Mouse (Mus musculus): ENCODE measurements at regions not wholly inside any gene's neighbourhood (a gene's known extent, or its start where the extent isn't known, plus 50 kb on each side); places are given as distances from the start of the nearest gene placed in this dataset.
A peak's percentile ranks its signal among the peaks of the same experiment; 100 is the strongest.

- no peaks in the 10 kb centered on the region for H3K36me3 ChIP-seq (ENCODE audit: insufficient read depth)
- no peak for TF ChIP-seq CTCF (IDR thresholded peaks at IDR 0.05; ENCODE audit: low read depth)
- H3K4me1 ChIP-seq (ENCODE audit: insufficient read depth): peaks cover 30% of the 10 kb centered on the region
- no peak overlapping the region for H3K27ac ChIP-seq (ENCODE audit: low read depth, low read length)
- no peak overlapping the region for H3K4me3 ChIP-seq (ENCODE audit: low read depth, low read length)
- DNase-seq (no peak), ATAC-seq (no peak)
- H3K27me3 ChIP-seq (ENCODE audit: insufficient read depth, low read length): no peaks in the 10 kb centered on the region
- WGBS: 34% methylated on average over 4 of the region's 4 CpGs
- H3K9me3 ChIP-seq (ENCODE audit: low read length): no peaks in the 10 kb centered on the region
- H3K9ac ChIP-seq: no peak overlapping the region
- H3K4me2 ChIP-seq (ENCODE audit: low read depth): no peak overlapping the region
Observed at GRCm38 (mm10) chr13:28790381-28790780, 163.1 kb downstream of the Sox4 start.

- WGBS: 20% methylated on average over 3 of the region's 3 CpGs
- Histone ChIP-seq H3K27ac (ENCODE audit: low read depth, low read length) (0 out of 2 replicates have a peak overlapping the region, but pooled peaks have one; percentile 50), H3K4me1 (ENCODE audit: insufficient read depth) (peaks cover 15% of the 10 kb centered on the region; the same call in 1 of the 2 replicates), H3K4me2 (ENCODE audit: low read depth) (no peak overlapping the region), H3K36me3 (ENCODE audit: insufficient read depth) (no peaks in the 10 kb centered on the region), H3K27me3 (ENCODE audit: insufficient read depth, low read length) (no peaks in the 10 kb centered on the region), H3K9ac (no peak overlapping the region), H3K4me3 (ENCODE audit: low read depth, low read length) (no peak overlapping the region), H3K9me3 (ENCODE audit: low read length) (no peaks in the 10 kb centered on the region)
- no peak for TF ChIP-seq CTCF (IDR thresholded peaks at IDR 0.05; ENCODE audit: low read depth)
- DNase-seq: no peak
- no peak for ATAC-seq
Observed at GRCm38 (mm10) chr13:28787331-28787643, 166.2 kb downstream of the Sox4 start.

GRCm38 (mm10) chr13:28786629-28787330 lies 166.7 kb downstream of the Sox4 start:
- Histone ChIP-seq H3K36me3 (ENCODE audit: insufficient read depth) (no peaks in the 10 kb centered on the region), H3K27ac (ENCODE audit: low read depth, low read length) (0 out of 2 replicates have a peak overlapping the region, but pooled peaks have one; percentile 50), H3K4me1 (ENCODE audit: insufficient read depth) (peaks cover 19% of the 10 kb centered on the region; the same call in 1 of the 2 replicates), H3K9me3 (ENCODE audit: low read length) (no peaks in the 10 kb centered on the region), H3K4me2 (ENCODE audit: low read depth) (no peak overlapping the region), H3K4me3 (ENCODE audit: low read depth, low read length) (no peak overlapping the region), H3K9ac (no peak overlapping the region), H3K27me3 (ENCODE audit: insufficient read depth, low read length) (no peaks in the 10 kb centered on the region)
- WGBS: 17% methylated on average over 9 of the region's 9 CpGs
- ATAC-seq: no peak
- TF ChIP-seq CTCF (IDR thresholded peaks at IDR 0.05; ENCODE audit: low read depth): no peak
- no peak for DNase-seq

GRCm38 (mm10) chr13:28782497-28783246 lies 170.8 kb downstream of the Sox4 start:
- Histone ChIP-seq H3K4me3 (ENCODE audit: low read depth, low read length) (no peak overlapping the region), H3K27me3 (ENCODE audit: insufficient read depth, low read length) (no peaks in the 10 kb centered on the region), H3K27ac (ENCODE audit: low read depth, low read length) (peak overlapping the region; percentile 46; the same call in 1 of the 2 replicates), H3K36me3 (ENCODE audit: insufficient read depth) (no peaks in the 10 kb centered on the region), H3K9ac (no peak overlapping the region), H3K4me2 (ENCODE audit: low read depth) (no peak overlapping the region), H3K4me1 (ENCODE audit: insufficient read depth) (peaks cover 26% of the 10 kb centered on the region; the same call in 1 of the 2 replicates), H3K9me3 (ENCODE audit: low read length) (no peaks in the 10 kb centered on the region)
- ATAC-seq (no peak), DNase-seq (no peak)
- 17% methylated on average over 10 of the region's 10 CpGs for WGBS
- TF ChIP-seq CTCF (IDR thresholded peaks at IDR 0.05; ENCODE audit: low read depth): no peak

GRCm38 (mm10) chr13:28782081-28782480 lies 171.4 kb downstream of the Sox4 start:
- no peaks in the 10 kb centered on the region for H3K27me3 ChIP-seq (ENCODE audit: insufficient read depth, low read length)
- DNase-seq (peak; percentile 56), ATAC-seq (peak; percentile 46; the same call in 1 of the 2 replicates)
- H3K4me2 ChIP-seq (ENCODE audit: low read depth): no peak overlapping the region
- no peak overlapping the region for H3K4me3 ChIP-seq (ENCODE audit: low read depth, low read length)
- H3K9ac ChIP-seq: no peak overlapping the region
- no peak for TF ChIP-seq CTCF (IDR thresholded peaks at IDR 0.05; ENCODE audit: low read depth)
- no peaks in the 10 kb centered on the region for H3K36me3 ChIP-seq (ENCODE audit: insufficient read depth)
- H3K9me3 ChIP-seq (ENCODE audit: low read length): no peaks in the 10 kb centered on the region
- peaks cover 21% of the 10 kb centered on the region; the same call in 1 of the 2 replicates for H3K4me1 ChIP-seq (ENCODE audit: insufficient read depth)
- 14% methylated on average over 5 of the region's 5 CpGs for WGBS
- H3K27ac ChIP-seq (ENCODE audit: low read depth, low read length): peak overlapping the region; percentile 46

- no peak for DNase-seq
- H3K36me3 ChIP-seq (ENCODE audit: insufficient read depth): no peaks in the 10 kb centered on the region
- no peak overlapping the region for H3K4me2 ChIP-seq (ENCODE audit: low read depth)
- TF ChIP-seq CTCF (IDR thresholded peaks at IDR 0.05; ENCODE audit: low read depth): 0 out of 2 replicates have a peak, but pooled peaks have one; percentile 27
- no peaks in the 10 kb centered on the region for H3K9me3 ChIP-seq (ENCODE audit: low read length)
- WGBS: 21% methylated on average over 5 of the region's 5 CpGs
- no peaks in the 10 kb centered on the region for H3K27me3 ChIP-seq (ENCODE audit: insufficient read depth, low read length)
- peak; percentile 54; the same call in 1 of the 2 replicates for ATAC-seq
- H3K4me1 ChIP-seq (ENCODE audit: insufficient read depth): peaks cover 16% of the 10 kb centered on the region; the same call in 1 of the 2 replicates
- H3K4me3 ChIP-seq (ENCODE audit: low read depth, low read length): no peak overlapping the region
- H3K9ac ChIP-seq: no peak overlapping the region
- H3K27ac ChIP-seq (ENCODE audit: low read depth, low read length): peak overlapping the region; percentile 46; the same call in 1 of the 2 replicates
Observed at GRCm38 (mm10) chr13:28781660-28782059, 171.9 kb downstream of the Sox4 start.

GRCm38 (mm10) chr13:28780462-28780861 lies 173.1 kb downstream of the Sox4 start:
- 50% methylated on average over 5 of the region's 5 CpGs for WGBS
- peaks cover 19% of the 10 kb centered on the region; the same call in 1 of the 2 replicates for H3K4me1 ChIP-seq (ENCODE audit: insufficient read depth)

More at GRCm38 (mm10) chr13:28780462-28780861, 173.1 kb downstream of the Sox4 start:
- H3K4me2 ChIP-seq (ENCODE audit: low read depth): no peak overlapping the region
- H3K36me3 ChIP-seq (ENCODE audit: insufficient read depth): no peaks in the 10 kb centered on the region
- no peak for DNase-seq
- no peak overlapping the region for H3K9ac ChIP-seq
- no peak for ATAC-seq
- H3K27ac ChIP-seq (ENCODE audit: low read depth, low read length): no peak overlapping the region
- TF ChIP-seq CTCF (IDR thresholded peaks at IDR 0.05; ENCODE audit: low read depth): no peak
- no peaks in the 10 kb centered on the region for H3K27me3 ChIP-seq (ENCODE audit: insufficient read depth, low read length)
- no peak overlapping the region for H3K4me3 ChIP-seq (ENCODE audit: low read depth, low read length)
- H3K9me3 ChIP-seq (ENCODE audit: low read length): no peaks in the 10 kb centered on the region
